ENCODE assay signal across 8 mouse cellular contexts in genomic region chr16:17406512-17407231, GRCm38 (mm10). TPM values are rescaled to one million over a fixed set of nuclear protein-coding genes. Genes with fewer than 3 reads are reported as not detected.
DNase-seq lines count a peak whose midpoint lies in the region; ATAC-seq and TF ChIP-seq lines count a peak whose summit lies in the region.

No protein-coding gene starts in this region.

- 38% methylated on average over 9 of the region's 9 CpGs for WGBS in embryonic facial prominence, embryonic 15.5 days
- 32% methylated on average over 9 of the region's 9 CpGs for WGBS in macrophage (ENCODE audit: missing documents)

- H3K27me3 ChIP-seq in G1E (ENCODE audit: insufficient read depth, low read length) = no peaks in the 10 kb centered on the region
- H3K27me3 ChIP-seq in embryonic facial prominence, embryonic 15.5 days = no peaks in the 10 kb centered on the region

- peak overlapping the region; percentile 69 for H3K4me2 ChIP-seq in embryonic facial prominence, embryonic 15.5 days (replicated peaks)

- ATAC-seq in G1E (ENCODE audit: extremely low read depth, insufficient number of reproducible peaks, low FRiP score, poor library complexity, severe bottlenecking) = no peak
- no peak for ATAC-seq in embryonic facial prominence, embryonic 15.5 days (ENCODE audit: insufficient number of reproducible peaks, low FRiP score, low TSS enrichment, low read depth)

- H3K36me3 ChIP-seq in G1E (replicated peaks) = peaks cover 43% of the 10 kb centered on the region
- 0 out of 2 replicates have a peak, but pooled peaks cover 7% of the 10 kb centered on the region for H3K36me3 ChIP-seq in embryonic facial prominence, embryonic 15.5 days
- H3K36me3 ChIP-seq in macrophage (ENCODE audit: inconsistent target) = no peaks in the 10 kb centered on the region

- peaks cover 49% of the 10 kb centered on the region for H3K4me1 ChIP-seq in G1E (ENCODE audit: insufficient read depth, low read depth, low read length)
- peaks cover 21% of the 10 kb centered on the region for H3K4me1 ChIP-seq in embryonic facial prominence, embryonic 15.5 days

- no peak overlapping the region for H3K27ac ChIP-seq in embryonic facial prominence, embryonic 15.5 days (replicated peaks)
- H3K27ac ChIP-seq in macrophage = peak overlapping the region; percentile 55

- no peaks in the 10 kb centered on the region for H3K9me3 ChIP-seq in G1E (replicated peaks)
- H3K9me3 ChIP-seq in embryonic facial prominence, embryonic 15.5 days (replicated peaks) = no peaks in the 10 kb centered on the region

- TF ChIP-seq CTCF in G1E (IDR thresholded peaks at IDR 0.05; ENCODE audit: low read depth, low read length) = no peak

- peaks cover 95% of the 10 kb centered on the region for H3K79me2 ChIP-seq in macrophage (ENCODE audit: inconsistent target)

- H3K4me3 ChIP-seq in G1E (ENCODE audit: low read depth, low read length) (peak overlapping the region; percentile 90), macrophage (ENCODE audit: inconsistent target) (peak overlapping the region; percentile 80)
- peak overlapping the region; percentile 71 for H3K4me3 ChIP-seq in embryonic facial prominence, embryonic 15.5 days (replicated peaks)

- peak overlapping the region; percentile 2; the same call in 1 of the 2 replicates for H3K9ac ChIP-seq in embryonic facial prominence, embryonic 15.5 days

- DNase-seq in left cerebral cortex, adult 11 months (ENCODE audit: low spot score) = peak; percentile 25
- DNase-seq in left cerebral cortex, adult 18-20 months (ENCODE audit: low spot score in 2 of 2) = no peak
- DNase-seq in G1E (ENCODE audit: low spot score) = no peak
- DNase-seq in kidney, adult 18-20 months = peak; percentile 23
- DNase-seq in gastrocnemius, postnatal 10 days = no peak
- no peak for DNase-seq in urinary bladder, postnatal 25 days (ENCODE audit: low spot score)

RNA-seq across cellular contexts. Expression of gene Pi4ka, which starts 0.6 kb away (rescaled TPM):
- total RNA-seq in left cerebral cortex, adult 18-20 months (2021) = 100 to 1,000 TPM; 350 to 352 TPM
- total RNA-seq in G1E (2014; fragmentation: Nextera tagmentation) = 60.7 and 62.9 TPM in 2 replicates
- total RNA-seq in G1E (2017) = 46.5 and 59.6 TPM in 2 replicates
- 18.2 and 21.1 TPM in 2 replicates for polyA plus RNA-seq in G1E (2012)
- polyA plus RNA-seq in embryonic facial prominence, embryonic 15.5 days (2015; fragmentation: Nextera tagmentation; extraction: Ambion mirVana) = 29.4 and 29.5 TPM in 2 replicates
- 100 to 1,000 TPM in 23 of 26 experiments, 10 to 100 TPM in 3; 72.4 to 282 (median 179) TPM for total RNA-seq in macrophage (2018; cell fraction: chromatin; rRNA removed)
- 10 to 100 TPM; 48.5 to 94.0 (median 71.0) TPM for total RNA-seq in macrophage (2018; cell fraction: cytosol; rRNA removed)
- total RNA-seq in macrophage (2018; cell fraction: nucleus; rRNA removed) = 100 to 1,000 TPM in 17 of 26 experiments, 10 to 100 TPM in 9; 71.1 to 173 (median 110) TPM
- polyA plus RNA-seq in macrophage (2018) = 59.6 to 75.6 TPM (median 64.3 TPM) in 3 replicates
- total RNA-seq in gastrocnemius, postnatal 10 days (2021) = 10 to 100 TPM; 19.5 to 23.9 TPM

RNA-seq across cellular contexts. Expression of gene Snap29, which starts 0.9 kb away (rescaled TPM):
- 10 to 100 TPM; 22.0 to 23.5 TPM for total RNA-seq in left cerebral cortex, adult 18-20 months (2021)
- total RNA-seq in G1E (2014; fragmentation: Nextera tagmentation) (27.9 and 30.8 TPM in 2 replicates), G1E (2017) (42.8 and 45.7 TPM in 2 replicates)
- polyA plus RNA-seq in G1E (2012) (5.3 and 6.5 TPM in 2 replicates), macrophage (2018) (51.2 to 107 TPM (median 60.8 TPM) in 3 replicates)
- 17.0 and 17.9 TPM in 2 replicates for polyA plus RNA-seq in embryonic facial prominence, embryonic 15.5 days (2015; fragmentation: Nextera tagmentation; extraction: Ambion mirVana)
- total RNA-seq in macrophage (2018; cell fraction: chromatin; rRNA removed) = 10 to 100 TPM in 22 of 26 experiments, 1 to 10 TPM in 4; 5.3 to 24.8 (median 16.5) TPM
- total RNA-seq in macrophage (2018; cell fraction: cytosol; rRNA removed) = 10 to 100 TPM; 40.9 to 74.4 (median 55.7) TPM
- 10 to 100 TPM; 11.2 to 38.4 (median 24.5) TPM for total RNA-seq in macrophage (2018; cell fraction: nucleus; rRNA removed)
- total RNA-seq in gastrocnemius, postnatal 10 days (2021) = 10 to 100 TPM; 12.0 to 14.3 TPM

RNA-seq across cellular contexts. Expression of gene Crkl, which starts 45.1 kb away (rescaled TPM):
- 10 to 100 TPM; 37.0 to 39.8 TPM for total RNA-seq in left cerebral cortex, adult 18-20 months (2021)
- total RNA-seq in G1E (2014; fragmentation: Nextera tagmentation) (40.3 and 46.9 TPM in 2 replicates), G1E (2017) (20.4 and 22.9 TPM in 2 replicates)
- polyA plus RNA-seq in G1E (2012) (22.0 and 22.6 TPM in 2 replicates), macrophage (2018) (19.6 to 25.1 TPM (median 24.7 TPM) in 3 replicates)
- polyA plus RNA-seq in embryonic facial prominence, embryonic 15.5 days (2015; fragmentation: Nextera tagmentation; extraction: Ambion mirVana) = 73.1 and 74.1 TPM in 2 replicates
- 10 to 100 TPM in 21 of 26 experiments, 1 to 10 TPM in 5; 4.2 to 54.1 (median 23.4) TPM for total RNA-seq in macrophage (2018; cell fraction: chromatin; rRNA removed)
- total RNA-seq in macrophage (2018; cell fraction: cytosol; rRNA removed) = 10 to 100 TPM; 19.0 to 50.0 (median 38.1) TPM
- total RNA-seq in macrophage (2018; cell fraction: nucleus; rRNA removed) = 10 to 100 TPM; 12.1 to 83.5 (median 41.2) TPM
- 10 to 100 TPM; 24.4 to 26.7 TPM for total RNA-seq in gastrocnemius, postnatal 10 days (2021)

Comparison
In these comparisons a context has a peak if more than half of its experiments do, and no peak if none do; other contexts are left out.
1. DNase-seq: peak in left cerebral cortex, adult 11 months (single experiment) and kidney, adult 18-20 months (single experiment); none in left cerebral cortex, adult 18-20 months (0 of 2), G1E (single experiment), gastrocnemius, postnatal 10 days (single experiment) and urinary bladder, postnatal 25 days (single experiment).
2. RNA of gene Pi4ka, which starts 0.6 kb away (total RNA-seq): 350 to 352 TPM in left cerebral cortex, adult 18-20 months; 46.5 to 62.9 TPM in G1E and 19.5 to 23.9 TPM in gastrocnemius, postnatal 10 days; every median in the first group is over 4 times any median in the second.
3. Peak in every context shown above with its lines, with median percentiles within 50 percentile points of each other: H3K4me3 ChIP-seq.